Mouse (Mus musculus): ENCODE data around the gene Acp7. TPM values are rescaled to one million over a fixed set of nuclear protein-coding genes. Genes with fewer than 3 reads are reported as not detected.
A peak's percentile ranks its signal among the peaks of the same experiment; 100 is the strongest.
"Not testable (repeated sequence)": the region's sequence is repeated elsewhere in the genome, so short reads cannot be mapped to it uniquely, and the experiment has no call there.

Acp7 gene
- polyA plus RNA-seq, 1 experiment from 2014 or later = not detected

GRCm38 (mm10) chr7:28619098-28619715 is 11.9 kb downstream of the Acp7 start:
- 60% methylated on average over 9 of the region's 9 CpGs for WGBS
- H3K9ac ChIP-seq (ENCODE audit: low read depth, low read length) = no peak overlapping the region
- no peaks in the 10 kb centered on the region for H3K27me3 ChIP-seq (ENCODE audit: control insufficient read depth, insufficient read depth, low read length)
- H3K9me3 ChIP-seq (ENCODE audit: control insufficient read depth, low read length) = no peaks in the 10 kb centered on the region
- no peak for ATAC-seq (ENCODE audit: low FRiP score, low TSS enrichment)
- H3K36me3 ChIP-seq (ENCODE audit: control insufficient read depth, insufficient read depth, low read length) = no peaks in the 10 kb centered on the region
- H3K4me2 ChIP-seq (replicated peaks; ENCODE audit: low read depth, low read length) = no peak overlapping the region
- no peaks in the 10 kb centered on the region for H3K4me1 ChIP-seq (ENCODE audit: control insufficient read depth, insufficient read depth, low read length)
- H3K27ac ChIP-seq (ENCODE audit: low read depth, low read length) = no peak overlapping the region
- no peak overlapping the region for H3K4me3 ChIP-seq (ENCODE audit: low read length)

GRCm38 (mm10) chr7:28605951-28606350 is 25.2 kb downstream of the Acp7 start:
- no peak overlapping the region for H3K4me3 ChIP-seq (ENCODE audit: low read length)
- no peaks in the 10 kb centered on the region for H3K9me3 ChIP-seq (ENCODE audit: control insufficient read depth, low read length)
- no peak for ATAC-seq (ENCODE audit: low FRiP score, low TSS enrichment)

GRCm38 (mm10) chr7:28603788-28604187 is 27.3 kb downstream of the Acp7 start:
- not testable (repeated sequence) for H3K9ac ChIP-seq (ENCODE audit: low read depth, low read length); H3K27me3 ChIP-seq (ENCODE audit: control insufficient read depth, insufficient read depth, low read length)

More at GRCm38 (mm10) chr7:28605951-28606350, 25.2 kb downstream of the Acp7 start:
- H3K36me3 ChIP-seq (ENCODE audit: control insufficient read depth, insufficient read depth, low read length) = no peaks in the 10 kb centered on the region
- H3K27me3 ChIP-seq (ENCODE audit: control insufficient read depth, insufficient read depth, low read length) = no peaks in the 10 kb centered on the region; the same call in 1 of the 2 replicates
- H3K9ac ChIP-seq (ENCODE audit: low read depth, low read length) = no peak overlapping the region
- 91% methylated on average over 8 of the region's 8 CpGs for WGBS
- no peaks in the 10 kb centered on the region for H3K4me1 ChIP-seq (ENCODE audit: control insufficient read depth, insufficient read depth, low read length)
- no peak overlapping the region for H3K4me2 ChIP-seq (replicated peaks; ENCODE audit: low read depth, low read length)
- H3K27ac ChIP-seq (ENCODE audit: low read depth, low read length) = no peak overlapping the region

GRCm38 (mm10) chr7:28603136-28603535 is 28.0 kb downstream of the Acp7 start:
- H3K27me3 ChIP-seq (ENCODE audit: control insufficient read depth, insufficient read depth, low read length) = no peaks in the 10 kb centered on the region; the same call in 1 of the 2 replicates
- no peak overlapping the region for H3K4me2 ChIP-seq (replicated peaks; ENCODE audit: low read depth, low read length)
- no peak overlapping the region for H3K9ac ChIP-seq (ENCODE audit: low read depth, low read length)
- ATAC-seq (ENCODE audit: low FRiP score, low TSS enrichment) = no peak
- no peaks in the 10 kb centered on the region for H3K4me1 ChIP-seq (ENCODE audit: control insufficient read depth, insufficient read depth, low read length)
- no peak overlapping the region for H3K27ac ChIP-seq (ENCODE audit: low read depth, low read length)
- 81% methylated on average over 5 of the region's 5 CpGs for WGBS
- no peaks in the 10 kb centered on the region for H3K36me3 ChIP-seq (ENCODE audit: control insufficient read depth, insufficient read depth, low read length)
- no peak overlapping the region for H3K4me3 ChIP-seq (ENCODE audit: low read length)
- no peaks in the 10 kb centered on the region for H3K9me3 ChIP-seq (ENCODE audit: control insufficient read depth, low read length)

More at GRCm38 (mm10) chr7:28603788-28604187, 27.3 kb downstream of the Acp7 start:
- H3K9me3 ChIP-seq (ENCODE audit: control insufficient read depth, low read length); H3K27ac ChIP-seq (ENCODE audit: low read depth, low read length); ATAC-seq (ENCODE audit: low FRiP score, low TSS enrichment); H3K4me2 ChIP-seq (replicated peaks; ENCODE audit: low read depth, low read length); H3K36me3 ChIP-seq (ENCODE audit: control insufficient read depth, insufficient read depth, low read length); H3K4me3 ChIP-seq (ENCODE audit: low read length); H3K4me1 ChIP-seq (ENCODE audit: control insufficient read depth, insufficient read depth, low read length): not testable (repeated sequence)
- WGBS = 84% methylated on average over 2 of the region's 2 CpGs

- Histone ChIP-seq H3K4me3 (ENCODE audit: low read length) (no peak overlapping the region), H3K4me1 (ENCODE audit: control insufficient read depth, insufficient read depth, low read length) (peaks cover 5% of the 10 kb centered on the region), H3K9ac (ENCODE audit: low read depth, low read length) (no peak overlapping the region), H3K27ac (ENCODE audit: low read depth, low read length) (no peak overlapping the region), H3K9me3 (ENCODE audit: control insufficient read depth, low read length) (no peaks in the 10 kb centered on the region), H3K4me2 (replicated peaks; ENCODE audit: low read depth, low read length) (no peak overlapping the region), H3K27me3 (ENCODE audit: control insufficient read depth, insufficient read depth, low read length) (no peaks in the 10 kb centered on the region; the same call in 1 of the 2 replicates), H3K36me3 (ENCODE audit: control insufficient read depth, insufficient read depth, low read length) (no peaks in the 10 kb centered on the region)
- 14% methylated on average over 7 of the region's 7 CpGs for WGBS
- no peak for ATAC-seq (ENCODE audit: low FRiP score, low TSS enrichment)
These were observed 29.5 kb downstream of the Acp7 start for GRCm38 (mm10) chr7:28601668-28602067.

- Histone ChIP-seq H3K27me3 (ENCODE audit: control insufficient read depth, insufficient read depth, low read length) (no peaks in the 10 kb centered on the region; the same call in 1 of the 2 replicates), H3K9me3 (ENCODE audit: control insufficient read depth, low read length) (no peaks in the 10 kb centered on the region), H3K4me2 (replicated peaks; ENCODE audit: low read depth, low read length) (no peak overlapping the region), H3K36me3 (ENCODE audit: control insufficient read depth, insufficient read depth, low read length) (no peaks in the 10 kb centered on the region), H3K4me3 (ENCODE audit: low read length) (no peak overlapping the region), H3K4me1 (ENCODE audit: control insufficient read depth, insufficient read depth, low read length) (peaks cover 11% of the 10 kb centered on the region), H3K9ac (ENCODE audit: low read depth, low read length) (no peak overlapping the region), H3K27ac (ENCODE audit: low read depth, low read length) (no peak overlapping the region)
- WGBS = 12% methylated on average over 11 of the region's 11 CpGs
- no peak for ATAC-seq (ENCODE audit: low FRiP score, low TSS enrichment)
These were observed 30.1 kb downstream of the Acp7 start for GRCm38 (mm10) chr7:28601029-28601428.

GRCm38 (mm10) chr7:28598951-28599350 is 32.2 kb downstream of the Acp7 start:
- 68% methylated on average over 2 of the region's 2 CpGs for WGBS
- Histone ChIP-seq H3K4me3 (ENCODE audit: low read length) (no peak overlapping the region), H3K27ac (ENCODE audit: low read depth, low read length) (no peak overlapping the region), H3K27me3 (ENCODE audit: control insufficient read depth, insufficient read depth, low read length) (no peaks in the 10 kb centered on the region; the same call in 1 of the 2 replicates), H3K36me3 (ENCODE audit: control insufficient read depth, insufficient read depth, low read length) (peaks cover 7% of the 10 kb centered on the region; the same call in 1 of the 2 replicates), H3K9me3 (ENCODE audit: control insufficient read depth, low read length) (no peaks in the 10 kb centered on the region), H3K9ac (ENCODE audit: low read depth, low read length) (no peak overlapping the region), H3K4me2 (replicated peaks; ENCODE audit: low read depth, low read length) (no peak overlapping the region), H3K4me1 (ENCODE audit: control insufficient read depth, insufficient read depth, low read length) (peaks cover 31% of the 10 kb centered on the region)
- no peak for ATAC-seq (ENCODE audit: low FRiP score, low TSS enrichment)

- H3K4me1 ChIP-seq (ENCODE audit: control insufficient read depth, insufficient read depth, low read length) = peaks cover 42% of the 10 kb centered on the region
- no peaks in the 10 kb centered on the region; the same call in 1 of the 2 replicates for H3K27me3 ChIP-seq (ENCODE audit: control insufficient read depth, insufficient read depth, low read length)
- ATAC-seq (ENCODE audit: low FRiP score, low TSS enrichment) = peak; percentile 88
- H3K4me3 ChIP-seq (ENCODE audit: low read length) = peak within 1 kb of the TSS; percentile 72
- H3K9me3 ChIP-seq (ENCODE audit: control insufficient read depth, low read length) = no peaks in the 10 kb centered on the region
- H3K36me3 ChIP-seq (ENCODE audit: control insufficient read depth, insufficient read depth, low read length) = peaks cover 7% of the 10 kb centered on the region; the same call in 1 of the 2 replicates
- under 1% methylated on average over 66 of the region's 66 CpGs for WGBS
- peak within 1 kb of the TSS; percentile 75 for H3K9ac ChIP-seq (ENCODE audit: low read depth, low read length)
- peak within 1 kb of the TSS; percentile 85 for H3K27ac ChIP-seq (ENCODE audit: low read depth, low read length)
- H3K4me2 ChIP-seq (replicated peaks; ENCODE audit: low read depth, low read length) = peak within 1 kb of the TSS; percentile 67
These were observed 33.3 kb downstream of the Acp7 start, which contains the start of the genes Samd4b and Pak4 for GRCm38 (mm10) chr7:28597642-28598446. Gene Samd4b (minus strand): TSS chr7:28598144. Gene Pak4 (minus strand): TSS chr7:28598185.

GRCm38 (mm10) chr7:28597277-28597570 is 33.9 kb downstream of the Acp7 start:
- Histone ChIP-seq H3K4me1 (ENCODE audit: control insufficient read depth, insufficient read depth, low read length) (peaks cover 49% of the 10 kb centered on the region), H3K27ac (ENCODE audit: low read depth, low read length) (peak overlapping the region; percentile 85), H3K4me2 (replicated peaks; ENCODE audit: low read depth, low read length) (peak overlapping the region; percentile 67), H3K27me3 (ENCODE audit: control insufficient read depth, insufficient read depth, low read length) (no peaks in the 10 kb centered on the region), H3K4me3 (ENCODE audit: low read length) (peak overlapping the region; percentile 72), H3K9ac (ENCODE audit: low read depth, low read length) (peak overlapping the region; percentile 75; the same call in 1 of the 2 replicates), H3K36me3 (ENCODE audit: control insufficient read depth, insufficient read depth, low read length) (peaks cover 7% of the 10 kb centered on the region; the same call in 1 of the 2 replicates), H3K9me3 (ENCODE audit: control insufficient read depth, low read length) (no peaks in the 10 kb centered on the region)
- WGBS = 6% methylated on average over 9 of the region's 9 CpGs
- ATAC-seq (ENCODE audit: low FRiP score, low TSS enrichment) = 0 out of 2 replicates have a peak, but pooled peaks have one; percentile 1
